Mouse (Mus musculus) midbrain, embryonic 11.5 days (tissue): Measurements from ENCODE around the gene Phf21a. TPM values are rescaled to one million over a fixed set of nuclear protein-coding genes. Genes with fewer than 3 reads are reported as not detected.

Experiments used
- ATAC-seq: fragments of 200-750 bp; cut with Nextera tagmentation; 2 replicates; pipeline ENCODE4 v1.8.0; 2017; ENCODE audit warnings: moderate TSS enrichment, moderate library complexity; ENCODE audit not compliant: low FRiP score
- DNase-seq: peaks from one replicate; pipeline ENCODE4 v3.0.0; 2015; ENCODE audit warnings: low spot score; ENCODE audit errors: missing footprints
- H3K27ac ChIP-seq: fragments of 300-500 bp; sonication (generic); 2 replicates; pipeline ENCODE4 v1.5.1; 2014; ENCODE audit warnings: low read depth, low read length
- H3K27me3 ChIP-seq: fragments of 300-500 bp; sonication (generic); 2 replicates; pipeline ENCODE4 v1.6.1; 2014; ENCODE audit warnings: mild to moderate bottlenecking, low read length, moderate library complexity, mixed read lengths; ENCODE audit not compliant: control insufficient read depth, insufficient read depth
- H3K36me3 ChIP-seq: fragments of 300-500 bp; sonication (generic); 2 replicates; pipeline ENCODE4 v1.6.1; 2014; ENCODE audit warnings: mild to moderate bottlenecking, low read length, moderate library complexity, mixed read lengths; ENCODE audit not compliant: control insufficient read depth, insufficient read depth
- H3K4me1 ChIP-seq: fragments of 300-500 bp; sonication (generic); 2 replicates; pipeline ENCODE4 v1.6.1; 2014; ENCODE audit warnings: low read length; ENCODE audit not compliant: control insufficient read depth, insufficient read depth
- H3K4me2 ChIP-seq: fragments of 300-500 bp; sonication (generic); 2 replicates; pipeline ENCODE4 v1.6.1; 2014; ENCODE audit warnings: mild to moderate bottlenecking, moderate library complexity
- H3K4me3 ChIP-seq: fragments of 300-500 bp; sonication (generic); 2 replicates; pipeline ENCODE4 v1.5.1; 2014; ENCODE audit warnings: low read depth, low read length
- H3K9ac ChIP-seq: fragments of 300-500 bp; sonication (generic); 2 replicates; pipeline ENCODE4 v1.6.1; 2014; ENCODE audit warnings: low read length
- H3K9me3 ChIP-seq: fragments of 300-500 bp; sonication (generic); 2 replicates; pipeline ENCODE4 v1.6.1; 2016; ENCODE audit warnings: low read length; ENCODE audit not compliant: control insufficient read depth
- WGBS: fragments of 180-500 bp; shearing (Covaris S2); extraction: QIAGEN DNeasy Blood & Tissue Kit; methylation state at CpG from one replicate; pipeline ENCODE4 v1.1.7; 2014; 5-methylcytosine and 5-hydroxymethylcytosine counted together
- polyA plus RNA-seq: library from polyadenylated mRNA; unstranded; fragments of >200 nt; fragmentation: Nextera tagmentation; extraction: Ambion mirVana; gene quantifications from 2 replicates; pipeline ENCODE4 v1.2.1, GENCODE M21; 2014

Phf21a gene
- 34.4 and 37.5 TPM in 2 replicates for polyA plus RNA-seq

DNA sequence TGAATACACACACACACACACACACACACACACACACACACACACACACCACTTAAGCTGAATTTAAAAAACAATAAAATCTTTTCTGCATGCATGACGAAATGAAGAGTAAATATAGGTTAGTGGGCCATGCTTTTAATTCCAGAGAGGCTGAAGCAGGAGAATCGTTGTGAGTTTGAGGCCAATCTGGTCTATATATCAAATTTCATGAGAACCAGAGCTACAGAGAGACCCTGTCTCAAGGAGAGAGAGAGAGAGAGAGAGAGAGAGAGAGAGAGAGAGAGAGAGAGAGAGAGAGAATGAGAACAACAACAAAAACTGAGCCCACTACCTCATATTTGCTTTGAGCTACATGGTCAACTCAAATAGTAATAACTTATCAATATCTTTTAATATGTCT is at the start of gene Phf21a:
Phf21a (plus strand) TSS at position 301 of the 400 bp plus-strand sequence.
- no peaks in the 10 kb centered on the region for H3K4me1 ChIP-seq
- no peak within 1 kb of the TSS for H3K4me3 ChIP-seq
- WGBS: 86% methylated on average over 2 of the region's 2 CpGs
- no peaks in the 10 kb centered on the region for H3K9me3 ChIP-seq
- no peaks in the 10 kb centered on the region for H3K27me3 ChIP-seq
- no peak within 1 kb of the TSS for H3K4me2 ChIP-seq
- H3K27ac ChIP-seq: no peak within 1 kb of the TSS
- H3K9ac ChIP-seq: no peak within 1 kb of the TSS
- H3K36me3 ChIP-seq: no peaks in the 10 kb centered on the region
- DNase-seq (no peak), ATAC-seq (no peak)

DNA sequence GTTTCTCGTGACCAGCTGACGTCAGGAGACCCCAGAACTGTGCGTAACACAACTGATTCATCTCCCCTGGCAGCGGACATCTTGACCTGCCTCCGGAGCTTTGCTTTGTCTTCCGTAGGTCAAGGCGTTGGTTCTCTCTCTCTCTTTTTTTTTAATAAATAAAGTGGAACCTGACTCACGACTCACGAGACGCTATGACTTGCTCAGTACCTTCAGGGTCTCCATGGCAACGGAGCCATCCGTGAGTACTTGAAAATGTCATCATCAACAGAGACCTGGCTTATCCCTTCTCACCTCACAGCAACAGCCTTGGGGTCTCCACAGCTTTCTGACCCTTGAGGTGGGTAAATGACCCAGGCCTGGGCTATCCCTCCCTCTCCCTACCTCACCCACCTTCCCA is 49.6 kb upstream of the Phf21a start:
- Histone ChIP-seq H3K4me3 (no peak overlapping the region), H3K4me2 (no peak overlapping the region), H3K27me3 (no peaks in the 10 kb centered on the region), H3K27ac (no peak overlapping the region), H3K9ac (no peak overlapping the region), H3K9me3 (no peaks in the 10 kb centered on the region), H3K4me1 (no peaks in the 10 kb centered on the region), H3K36me3 (no peaks in the 10 kb centered on the region)
- ATAC-seq (no peak), DNase-seq (no peak)
- WGBS: 84% methylated on average over 12 of the region's 12 CpGs

DNA sequence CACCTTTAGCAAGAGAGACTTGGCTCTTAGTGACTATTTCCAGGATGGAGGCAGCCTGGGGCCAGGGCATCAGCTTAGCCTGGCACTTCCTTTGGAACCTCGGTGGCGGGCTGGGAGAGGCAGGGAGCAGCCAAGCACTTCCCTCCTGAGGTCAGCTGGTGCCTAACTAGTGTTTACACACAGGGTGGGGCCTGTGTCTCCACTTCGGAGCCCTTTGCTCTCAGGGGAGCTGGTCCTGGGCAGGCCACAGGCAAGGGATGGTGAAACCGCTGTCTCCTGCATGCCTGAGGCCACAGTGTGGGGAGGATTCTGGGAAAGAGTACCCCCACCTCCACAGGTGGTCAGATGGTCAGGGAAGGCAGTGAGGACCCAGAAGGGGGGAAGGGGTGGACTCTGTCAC is 45.3 kb upstream of the Phf21a start:
- Histone ChIP-seq H3K9ac (no peak overlapping the region), H3K27ac (no peak overlapping the region), H3K9me3 (no peaks in the 10 kb centered on the region), H3K4me3 (no peak overlapping the region), H3K4me1 (no peaks in the 10 kb centered on the region), H3K36me3 (no peaks in the 10 kb centered on the region), H3K27me3 (no peaks in the 10 kb centered on the region), H3K4me2 (no peak overlapping the region)
- ATAC-seq (no peak), DNase-seq (no peak)
- WGBS: 29% methylated on average over 4 of the region's 4 CpGs

DNA sequence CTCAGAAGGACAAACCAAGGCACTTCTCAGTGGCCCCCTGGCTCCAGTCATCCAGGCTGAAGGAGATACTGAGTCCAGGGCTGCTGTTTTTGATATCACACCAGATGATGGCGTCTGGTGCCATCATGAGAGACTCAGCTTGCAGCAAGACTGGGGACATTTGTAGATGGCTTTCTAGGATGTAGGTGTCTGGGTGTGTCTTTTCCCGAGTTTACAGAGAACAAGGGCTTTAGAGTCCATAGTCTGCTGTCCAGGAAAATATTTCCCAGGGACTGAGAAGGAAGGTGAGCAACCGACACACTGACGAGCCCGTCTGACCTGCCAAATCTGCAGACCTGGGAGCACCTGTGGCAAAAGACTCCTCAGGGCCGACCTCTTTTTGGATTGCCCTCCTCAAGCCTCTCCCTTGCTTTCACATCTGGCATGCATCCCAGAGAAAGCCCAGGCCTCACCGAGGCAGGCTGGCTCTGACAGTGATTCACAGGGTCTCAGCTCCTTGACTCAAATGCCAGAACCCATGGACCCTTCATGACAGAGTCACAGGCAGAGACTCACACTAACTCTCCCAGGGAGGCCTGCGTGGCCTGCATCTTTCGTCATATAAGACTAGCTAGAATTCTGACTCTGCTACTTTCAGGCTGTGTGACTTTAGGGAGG is 44.8 kb upstream of the Phf21a start:
- no peaks in the 10 kb centered on the region for H3K4me1 ChIP-seq
- H3K36me3 ChIP-seq: no peaks in the 10 kb centered on the region
- DNase-seq: no peak
- 76% methylated on average over 9 of the region's 9 CpGs for WGBS
- no peak overlapping the region for H3K27ac ChIP-seq
- no peaks in the 10 kb centered on the region for H3K9me3 ChIP-seq
- no peak for ATAC-seq
- 0 out of 2 replicates have a peak, but pooled peaks cover 1% of the 10 kb centered on the region for H3K27me3 ChIP-seq
- no peak overlapping the region for H3K4me2 ChIP-seq
- no peak overlapping the region for H3K9ac ChIP-seq
- no peak overlapping the region for H3K4me3 ChIP-seq

DNA sequence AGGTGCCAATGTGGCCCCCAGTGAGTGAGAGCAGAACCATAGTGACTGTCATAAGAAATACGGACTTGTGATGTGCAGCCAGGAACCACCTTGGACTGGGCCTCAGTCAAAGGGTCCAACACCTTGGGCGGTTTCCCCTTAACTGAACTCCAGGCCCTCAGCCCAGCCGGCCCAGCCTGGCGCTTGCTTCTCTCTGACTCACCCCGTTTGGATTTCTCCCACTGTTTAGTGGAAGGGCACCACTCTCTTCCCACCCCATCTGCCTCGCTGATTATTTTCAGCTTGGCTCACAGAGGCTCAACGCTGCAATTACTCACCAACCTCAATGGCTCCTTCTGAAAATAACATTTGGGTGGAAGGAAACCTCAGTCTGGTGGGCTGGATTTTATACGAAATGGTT is 40.7 kb upstream of the Phf21a start:
- 84% methylated on average over 8 of the region's 8 CpGs for WGBS
- H3K36me3 ChIP-seq: no peaks in the 10 kb centered on the region
- H3K4me1 ChIP-seq: peaks cover 6% of the 10 kb centered on the region; the same call in 1 of the 2 replicates
- H3K9me3 ChIP-seq: no peaks in the 10 kb centered on the region
- no peak overlapping the region for H3K4me2 ChIP-seq
- H3K4me3 ChIP-seq: no peak overlapping the region
- no peak for DNase-seq
- peaks cover 15% of the 10 kb centered on the region for H3K27me3 ChIP-seq
- H3K27ac ChIP-seq: no peak overlapping the region
- no peak overlapping the region for H3K9ac ChIP-seq
- no peak for ATAC-seq

DNA sequence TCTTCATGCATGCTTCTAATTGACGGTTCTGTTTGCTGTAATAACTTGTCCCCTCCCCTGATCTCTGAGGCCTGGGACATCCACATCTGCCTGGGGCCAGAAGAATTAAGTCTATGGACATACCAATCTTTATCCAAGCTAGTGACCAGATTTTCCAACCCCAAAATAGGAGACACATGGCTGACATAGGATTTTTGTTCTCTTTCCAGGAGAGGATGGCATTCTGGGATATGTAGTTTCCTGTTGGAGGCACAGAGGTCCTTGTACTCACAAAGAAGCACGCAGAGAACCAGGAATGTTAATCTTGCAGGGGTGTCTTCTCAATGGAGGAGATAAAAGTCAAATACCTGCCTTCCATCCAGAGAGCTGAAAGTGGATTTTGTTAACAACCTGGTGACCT is 40.2 kb upstream of the Phf21a start:
- no peak for DNase-seq
- H3K27ac ChIP-seq: no peak overlapping the region
- H3K4me2 ChIP-seq: no peak overlapping the region
- no peak overlapping the region for H3K9ac ChIP-seq
- H3K9me3 ChIP-seq: no peaks in the 10 kb centered on the region
- 47% methylated on average over 2 of the region's 2 CpGs for whole genome bisulfite sequencing
- no peak overlapping the region for H3K4me3 ChIP-seq
- no peaks in the 10 kb centered on the region for H3K36me3 ChIP-seq
- ATAC-seq: no peak
- H3K27me3 ChIP-seq: peaks cover 19% of the 10 kb centered on the region
- peaks cover 6% of the 10 kb centered on the region; the same call in 1 of the 2 replicates for H3K4me1 ChIP-seq

DNA sequence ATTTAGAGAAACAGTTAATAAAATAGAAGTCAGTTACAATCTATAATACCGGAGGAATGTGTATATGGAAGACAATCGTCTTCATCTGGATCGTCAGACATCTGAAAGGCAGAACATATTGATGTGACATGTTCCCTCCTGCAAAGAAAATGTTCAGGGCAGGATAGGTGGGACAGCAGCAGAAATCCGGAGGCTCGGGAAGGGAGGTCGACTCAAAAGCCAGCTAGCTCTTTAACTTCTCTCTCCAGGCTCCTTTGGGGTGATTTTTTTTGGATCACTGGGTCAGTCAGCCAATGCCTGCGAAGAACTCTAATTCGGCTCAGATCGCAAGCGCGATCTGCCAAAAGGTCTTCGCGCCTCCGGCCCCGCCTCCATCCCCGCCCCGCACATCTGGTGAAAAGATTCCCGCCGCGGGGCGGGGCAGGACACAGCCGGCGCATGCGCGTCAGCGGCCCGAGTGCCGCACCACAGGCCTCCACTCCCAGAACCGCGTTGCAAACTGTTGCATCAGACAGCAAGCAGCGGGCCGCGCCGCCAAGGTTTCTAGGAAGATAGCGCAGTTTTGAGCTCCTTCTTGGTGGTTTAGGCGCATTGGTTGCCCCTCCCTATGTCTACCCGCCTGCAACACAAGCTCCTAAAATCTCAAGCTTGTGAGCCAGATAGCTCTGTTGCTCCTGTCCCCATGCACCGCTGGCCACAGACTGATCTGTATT is 37.7 kb upstream of the Phf21a start:
- H3K9me3 ChIP-seq: no peaks in the 10 kb centered on the region
- peak overlapping the region; percentile 55 for H3K4me2 ChIP-seq
- H3K36me3 ChIP-seq: no peaks in the 10 kb centered on the region
- peak overlapping the region; percentile 21 for H3K4me3 ChIP-seq
- H3K27ac ChIP-seq: no peak overlapping the region
- 4% methylated on average over 38 of the region's 38 CpGs for WGBS
- ATAC-seq (peak; percentile 56), DNase-seq (peak; percentile 98)
- H3K9ac ChIP-seq: peak overlapping the region; percentile 57
- H3K4me1 ChIP-seq: peaks cover 14% of the 10 kb centered on the region
- H3K27me3 ChIP-seq: peaks cover 31% of the 10 kb centered on the region

DNA sequence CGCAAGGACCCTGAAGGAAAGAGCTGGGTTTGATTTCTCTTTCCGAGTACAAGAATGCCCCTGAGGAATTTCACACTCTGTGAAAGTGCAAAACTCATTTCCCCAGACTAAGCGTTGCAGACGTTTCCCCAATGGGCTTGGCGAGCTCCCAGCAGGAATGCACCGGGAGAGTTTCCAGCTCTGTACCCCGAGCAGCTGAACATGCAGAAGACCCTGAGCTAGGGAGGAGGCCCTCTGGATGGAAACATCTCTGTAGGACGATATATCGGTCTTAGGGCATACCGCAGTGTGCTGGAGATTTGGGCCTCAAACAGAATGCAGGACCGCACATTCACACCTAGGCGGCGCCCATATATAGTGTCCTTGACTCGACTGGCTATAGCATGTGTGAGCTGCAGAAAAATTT is 37.1 kb upstream of the Phf21a start:
- DNase-seq (peak; percentile 95), ATAC-seq (peak; percentile 47)
- peak overlapping the region; percentile 55 for H3K4me2 ChIP-seq
- peaks cover 37% of the 10 kb centered on the region for H3K27me3 ChIP-seq
- H3K4me1 ChIP-seq: peaks cover 14% of the 10 kb centered on the region
- H3K27ac ChIP-seq: no peak overlapping the region
- no peaks in the 10 kb centered on the region for H3K36me3 ChIP-seq
- H3K9me3 ChIP-seq: no peaks in the 10 kb centered on the region
- peak overlapping the region; percentile 57 for H3K9ac ChIP-seq
- peak overlapping the region; percentile 21 for H3K4me3 ChIP-seq
- WGBS: 2% methylated on average over 14 of the region's 14 CpGs

DNA sequence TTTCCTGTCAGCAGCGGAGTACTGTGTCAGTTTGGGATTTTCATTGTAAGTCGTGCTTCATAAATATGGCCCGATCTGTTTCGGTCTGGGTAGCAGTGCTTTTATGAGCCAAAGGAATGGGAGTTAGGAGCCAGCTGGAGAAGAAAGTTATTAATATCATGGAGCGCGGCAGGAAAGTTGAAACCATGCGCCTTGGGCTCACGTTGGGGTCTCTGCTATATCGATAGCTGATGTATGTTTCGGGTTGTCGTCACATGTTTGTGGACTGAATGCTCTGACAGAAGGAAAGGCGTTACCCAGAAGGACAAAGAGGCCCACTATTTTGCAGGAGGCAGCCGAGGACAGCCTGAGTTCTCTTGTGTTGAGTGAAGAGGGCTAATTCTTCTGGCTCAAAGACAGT is 36.2 kb upstream of the Phf21a start:
- DNase-seq: no peak
- Histone ChIP-seq H3K9ac (no peak overlapping the region), H3K36me3 (no peaks in the 10 kb centered on the region), H3K4me3 (no peak overlapping the region), H3K4me1 (peaks cover 14% of the 10 kb centered on the region), H3K9me3 (no peaks in the 10 kb centered on the region), H3K27me3 (peaks cover 40% of the 10 kb centered on the region), H3K27ac (no peak overlapping the region), H3K4me2 (no peak overlapping the region)
- no peak for ATAC-seq
- 86% methylated on average over 13 of the region's 13 CpGs for whole genome bisulfite sequencing
